Mouse (Mus musculus) lung, postnatal 10 days (tissue): ENCODE measurements at regions not wholly inside any gene's neighbourhood (a gene's known extent, or its start where the extent isn't known, plus 50 kb on each side); places are given as distances from the start of the nearest gene placed in this dataset.
A peak's percentile ranks its signal among the peaks of the same experiment; 100 is the strongest.

Experiments
- DNase-seq: peaks from one replicate; pipeline ENCODE4 v3.0.0; 2021

GRCm38 (mm10) chr5:106392213-106392612, 65.8 kb downstream of the Barhl2 start:
- DNase-seq = no peak

- DNase-seq = no peak
These were observed 71.3 kb downstream of the Barhl2 start for GRCm38 (mm10) chr5:106386621-106387020.

DNA sequence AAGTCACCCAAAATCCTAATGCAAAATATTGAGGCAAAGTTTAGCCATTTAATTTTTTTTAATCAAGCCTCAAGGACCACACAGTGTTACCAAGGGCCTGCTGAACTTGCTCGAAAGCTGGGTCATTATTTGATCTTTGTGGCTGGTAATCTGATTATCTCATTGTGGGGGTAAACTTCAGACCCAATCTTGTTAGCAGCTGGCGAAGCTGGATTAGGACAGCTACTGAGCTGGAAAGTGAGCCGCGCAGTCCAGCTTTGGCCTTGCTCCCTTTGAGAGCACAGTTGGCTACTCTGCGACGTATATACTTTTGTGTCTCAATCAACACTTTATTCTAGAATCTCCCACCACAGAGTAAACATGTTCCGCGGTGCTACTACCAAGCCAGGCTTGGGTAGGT, 72.1 kb downstream of the Barhl2 start:
- DNase-seq = no peak

DNA sequence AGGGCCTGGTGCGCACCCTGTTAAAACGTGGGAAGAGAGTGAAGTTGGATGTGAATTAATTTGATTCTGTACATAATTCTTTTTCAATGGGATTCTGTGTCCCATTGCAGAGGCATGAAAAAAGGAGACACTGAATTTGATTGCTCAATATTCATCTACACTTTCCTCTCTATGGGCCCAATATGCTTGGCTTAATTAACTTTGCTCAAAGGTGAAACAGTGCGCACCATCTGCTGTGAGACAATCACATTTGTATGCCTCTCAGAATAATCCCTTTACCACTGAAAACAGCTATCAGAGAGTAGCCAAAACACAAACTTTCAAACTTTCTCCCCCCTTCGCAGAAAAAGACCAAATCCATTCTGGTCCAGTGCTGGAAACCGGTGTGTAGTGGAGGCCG, 72.7 kb downstream of the Barhl2 start:
- DNase-seq = no peak

DNA sequence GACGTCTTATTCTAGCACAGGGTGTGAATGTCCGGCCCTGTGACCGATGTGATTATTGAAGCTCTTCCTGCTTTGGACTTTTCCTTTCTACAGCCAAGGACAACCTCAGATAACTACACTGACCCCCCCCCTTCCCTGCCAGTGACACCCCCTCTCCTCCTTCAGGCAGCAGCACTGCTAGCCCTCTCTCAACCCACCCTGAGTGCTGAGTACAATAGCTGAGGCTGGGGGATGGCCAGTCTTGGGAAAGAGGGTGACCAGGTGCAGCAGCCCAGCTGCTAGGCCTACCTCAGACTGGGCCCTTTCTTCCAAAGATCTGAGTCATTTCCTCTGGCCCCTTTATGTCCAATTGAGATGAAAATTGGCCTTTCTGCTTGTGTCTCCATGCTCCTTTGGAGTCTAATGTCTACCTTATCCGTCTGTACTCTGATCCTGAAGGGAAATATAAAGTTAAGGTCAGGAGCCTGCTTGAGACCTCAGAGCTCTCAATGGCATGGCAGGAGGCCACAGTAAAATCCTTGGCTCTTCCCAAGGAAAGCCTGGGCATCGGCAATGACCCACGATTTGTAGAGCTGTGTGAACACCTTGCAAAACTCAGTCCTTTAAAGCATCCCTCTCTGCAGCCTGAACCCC, 73.7 kb downstream of the Barhl2 start:
- DNase-seq = peak; percentile 4

GRCm38 (mm10) chr5:106381919-106382318, 76.0 kb downstream of the Barhl2 start:
- no peak for DNase-seq

- DNase-seq = no peak
These were observed 77.2 kb downstream of the Barhl2 start for GRCm38 (mm10) chr5:106380631-106381285.

- no peak for DNase-seq
These were observed 81.0 kb downstream of the Barhl2 start for GRCm38 (mm10) chr5:106376781-106377525.

DNA sequence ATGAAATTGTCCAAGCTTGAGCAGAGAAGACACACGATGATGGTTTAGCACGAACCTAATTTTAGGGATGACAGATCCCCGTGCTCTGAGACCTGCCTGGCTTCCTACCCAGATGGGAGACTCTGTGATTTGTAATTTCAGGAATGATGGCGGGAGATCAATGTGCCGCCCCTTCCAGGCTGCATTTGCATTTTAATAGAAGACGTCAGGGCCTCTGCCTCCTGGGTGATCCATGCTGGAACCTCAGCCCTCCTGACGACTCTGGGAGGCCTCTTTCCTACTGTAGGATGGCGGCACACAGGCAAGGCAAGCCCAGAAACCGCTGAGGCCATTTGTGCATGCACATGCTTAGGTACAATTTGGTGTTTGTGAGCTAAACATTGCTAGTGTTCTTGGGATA, 90.1 kb downstream of the Barhl2 start:
- DNase-seq = no peak

GRCm38 (mm10) chr5:106367312-106367711, 90.7 kb downstream of the Barhl2 start:
- no peak for DNase-seq

GRCm38 (mm10) chr5:106366006-106366405, 92.0 kb downstream of the Barhl2 start:
- no peak for DNase-seq

DNA sequence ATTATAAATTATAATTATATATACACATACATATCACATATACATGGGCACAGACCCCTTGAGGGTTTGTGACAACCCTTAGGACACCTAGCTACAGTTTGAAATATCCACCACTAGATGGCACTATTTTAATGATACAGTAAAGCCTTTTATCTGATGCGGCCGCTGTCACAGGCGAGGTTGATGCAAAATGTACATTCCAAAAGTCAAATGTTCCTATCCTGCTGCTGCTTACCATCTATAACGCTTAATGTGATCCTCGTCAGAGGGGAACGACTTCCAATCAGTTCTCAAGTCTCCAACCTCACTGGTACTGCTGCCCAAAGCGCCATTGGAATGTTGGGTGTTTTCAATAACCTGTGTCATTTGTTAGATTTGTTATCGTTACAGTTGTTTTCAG, 92.9 kb downstream of the Barhl2 start:
- DNase-seq = no peak

DNA sequence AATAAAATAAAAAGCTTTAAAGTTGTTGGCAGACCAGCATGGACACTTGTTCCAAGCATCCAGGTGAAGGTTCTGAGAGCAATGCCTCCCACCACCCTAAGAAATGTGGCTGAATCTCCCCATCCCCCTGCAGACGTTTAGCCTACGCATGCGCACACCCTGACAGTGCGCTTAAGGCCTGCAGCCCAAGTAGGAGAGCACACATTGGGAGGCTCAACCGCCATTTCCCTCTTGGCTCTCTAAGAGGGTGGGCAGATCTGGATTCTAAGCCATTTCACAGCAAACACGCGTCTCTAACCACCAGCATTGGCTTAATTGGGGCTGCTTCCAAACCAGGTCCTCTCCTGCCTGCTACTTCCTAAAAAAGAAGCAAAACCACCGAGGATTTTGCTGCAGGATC, 106.6 kb downstream of the Barhl2 start:
- no peak for DNase-seq

DNA sequence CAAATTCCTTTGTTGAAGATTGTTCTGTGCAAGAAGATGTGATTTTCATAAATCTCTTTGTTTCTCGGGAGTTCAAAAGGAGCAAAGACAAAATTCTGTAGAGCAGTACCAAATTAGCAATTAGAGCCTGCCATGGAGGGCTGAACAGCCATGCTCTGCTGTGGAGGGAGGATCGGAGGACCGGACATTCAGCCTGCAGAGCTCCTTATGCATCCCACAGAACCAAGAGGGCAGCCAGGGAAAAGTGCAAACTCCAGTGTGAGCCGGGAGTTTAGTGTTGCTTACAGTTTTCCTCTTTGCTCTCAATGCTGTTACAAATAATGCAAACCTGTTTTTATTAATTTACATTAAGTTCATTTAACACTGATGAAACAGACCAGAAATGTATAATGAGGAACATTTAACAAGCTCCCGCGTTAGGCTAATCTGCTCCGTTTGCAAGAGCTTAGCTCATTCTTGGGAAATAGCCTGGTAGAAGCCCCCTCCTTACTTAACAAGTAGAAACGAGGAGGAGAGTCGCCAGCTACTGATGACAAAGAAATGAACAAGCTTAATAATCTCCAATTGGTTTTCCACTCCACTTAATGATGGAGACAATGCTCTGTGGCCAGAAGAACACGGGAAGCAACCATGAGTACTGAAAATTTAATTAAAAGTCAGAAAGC, 108.0 kb downstream of the Barhl2 start:
- no peak for DNase-seq

DNA sequence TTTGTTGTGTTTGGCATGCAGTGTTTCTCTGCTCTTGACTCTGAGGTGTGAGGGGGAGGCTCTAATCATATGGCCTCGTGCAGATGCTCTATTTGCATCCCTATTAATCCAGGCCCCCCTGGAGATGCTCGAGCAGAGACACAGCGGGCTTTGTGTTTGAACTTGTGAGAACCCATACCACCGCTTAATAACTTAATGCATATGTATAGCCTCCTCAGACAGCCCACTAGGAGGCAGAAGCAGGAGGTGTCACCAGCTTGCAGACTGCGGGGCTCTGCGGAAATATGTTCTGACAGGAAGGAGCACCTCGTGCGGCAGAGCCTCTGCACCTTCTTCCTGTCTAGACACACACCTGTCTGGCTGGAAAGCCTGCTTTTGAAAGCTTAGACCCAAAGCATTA, 113.7 kb downstream of the Barhl2 start:
- no peak for DNase-seq

- no peak for DNase-seq
These were observed 114.4 kb downstream of the Barhl2 start for GRCm38 (mm10) chr5:106343601-106344000.

GRCm38 (mm10) chr5:106341361-106341760, 116.6 kb downstream of the Barhl2 start:
- no peak for DNase-seq

- DNase-seq = no peak
These were observed 122.3 kb downstream of the Barhl2 start for GRCm38 (mm10) chr5:106335639-106336038.

DNA sequence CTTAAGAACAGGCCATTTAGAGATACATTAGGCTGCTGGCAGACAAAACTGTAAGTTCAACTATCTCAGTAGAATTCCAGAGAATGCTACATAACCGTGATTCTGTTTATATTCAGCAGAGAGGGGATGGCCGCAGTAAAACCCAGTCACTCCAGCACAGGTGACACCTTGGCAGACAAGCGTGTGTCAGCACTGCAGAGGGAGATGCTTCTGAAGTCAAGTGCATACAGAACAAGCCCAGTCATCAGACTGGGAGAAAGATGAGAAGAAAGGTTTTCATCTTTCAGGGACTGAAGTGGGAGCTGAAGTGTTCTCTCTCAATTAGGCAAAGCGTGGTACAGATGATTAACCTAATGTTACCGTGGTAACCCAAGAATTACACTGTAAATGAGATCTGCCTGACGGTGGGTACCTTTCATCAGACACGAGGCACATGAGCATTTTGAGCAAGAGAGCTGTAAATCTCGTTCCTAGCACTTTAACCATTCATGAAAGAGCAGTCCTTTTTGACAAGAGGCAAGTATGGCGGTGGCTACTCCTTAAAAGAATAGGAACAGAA, 130.3 kb downstream of the Barhl2 start:
- DNase-seq = no peak

DNA sequence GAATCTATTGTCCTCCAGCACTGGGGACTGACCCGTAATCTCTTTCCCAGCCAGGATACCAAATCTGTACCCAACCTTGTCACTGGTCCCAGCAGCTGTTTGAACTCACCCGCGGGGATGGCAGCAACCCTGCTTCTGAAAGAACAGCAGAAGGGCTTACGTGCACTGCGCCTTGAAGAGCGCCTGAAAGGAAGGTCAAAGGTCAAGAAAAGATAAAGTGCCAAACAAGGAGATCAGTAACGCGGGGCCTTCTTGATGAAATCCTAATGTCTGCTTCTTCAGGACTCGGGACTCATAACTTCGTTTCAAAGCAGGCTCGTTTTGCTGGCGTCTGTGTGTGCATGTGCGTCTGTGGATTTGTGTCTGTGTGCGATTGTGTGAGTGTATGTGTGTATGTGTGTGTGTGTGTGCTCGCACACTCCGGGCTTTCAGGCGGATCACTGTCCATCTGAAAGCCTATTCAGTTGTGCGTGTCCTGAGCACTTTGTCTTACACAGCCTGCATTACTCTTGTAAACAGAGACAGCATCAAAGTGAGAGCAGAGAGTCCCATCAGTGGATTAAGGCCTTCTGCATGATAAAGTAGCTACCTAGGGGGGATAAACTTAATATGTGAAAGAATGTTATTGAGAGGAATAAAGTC, 135.3 kb downstream of the Barhl2 start:
- DNase-seq = no peak

DNA sequence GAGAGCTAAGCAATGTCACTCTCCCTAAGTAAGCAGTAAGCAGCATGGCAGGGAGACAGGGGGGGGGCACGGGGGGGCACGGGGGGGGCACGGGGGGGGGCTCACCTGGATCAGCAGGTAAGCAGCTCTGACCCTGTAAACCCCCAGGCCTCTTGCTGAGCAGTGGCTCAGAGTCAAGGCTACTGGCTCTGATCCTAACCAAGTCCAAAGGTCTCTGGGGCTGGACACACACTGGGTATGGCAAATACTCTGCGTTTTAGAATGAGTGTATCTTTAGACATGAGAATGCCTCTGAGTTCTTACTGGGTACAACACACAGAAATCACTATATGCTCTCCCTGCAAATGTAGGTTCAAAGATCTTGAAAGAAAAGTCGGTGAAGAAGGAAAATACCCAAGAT, 136.5 kb downstream of the Barhl2 start:
- DNase-seq = no peak

DNA sequence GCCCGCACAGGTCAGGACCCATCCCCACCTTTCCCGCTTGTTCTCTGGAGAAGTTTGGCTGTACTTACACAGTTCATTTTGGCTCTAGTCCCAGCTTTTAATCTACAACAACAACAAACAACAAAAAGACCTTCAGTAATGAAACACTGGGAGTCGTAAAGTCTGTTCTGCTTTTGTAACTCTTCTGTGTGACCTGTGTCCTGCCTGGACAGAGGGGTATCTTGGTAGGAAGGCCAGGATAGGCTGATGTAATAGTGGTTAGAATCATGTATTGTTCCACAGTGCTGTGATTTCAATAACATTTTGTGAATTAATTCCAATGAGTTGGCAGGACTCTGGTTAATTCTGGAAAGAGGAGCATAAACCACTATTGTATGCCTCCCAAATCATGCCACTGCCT, 136.9 kb downstream of the Barhl2 start:
- DNase-seq = no peak

DNA sequence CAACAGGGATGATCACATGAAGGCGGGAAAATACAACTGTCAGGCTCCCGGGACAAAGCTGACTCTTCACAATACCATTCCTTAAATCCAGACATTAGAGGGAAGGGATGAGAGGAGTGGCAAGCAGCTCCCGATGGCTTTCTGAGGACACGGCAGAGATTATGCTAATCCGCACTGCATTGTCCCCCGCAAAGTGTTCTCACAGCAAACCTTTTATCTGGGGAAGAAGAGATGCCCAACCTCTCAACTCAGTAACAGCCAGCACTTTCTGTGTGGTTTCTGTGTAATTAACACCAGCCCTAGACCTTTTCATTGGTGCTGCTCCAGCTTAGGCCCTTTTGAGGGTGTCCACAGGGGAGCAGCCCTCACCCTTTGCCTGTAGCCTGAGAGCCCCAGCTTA, 137.9 kb downstream of the Barhl2 start:
- no peak for DNase-seq
